Mouse (Mus musculus): ENCODE data around the gene Actr10. TPM values are rescaled to one million over a fixed set of nuclear protein-coding genes. Genes with fewer than 3 reads are reported as not detected.

The Actr10 gene
- total RNA-seq (2023; ENCODE audit: inconsistent age) = 99.9 to 123 TPM (median 102 TPM) in 4 replicates

GRCm38 (mm10) chr12:70937571-70938384 is at the start of gene Actr10:
TSS of gene Actr10 (plus strand) at chr12:70937857.

DNA sequence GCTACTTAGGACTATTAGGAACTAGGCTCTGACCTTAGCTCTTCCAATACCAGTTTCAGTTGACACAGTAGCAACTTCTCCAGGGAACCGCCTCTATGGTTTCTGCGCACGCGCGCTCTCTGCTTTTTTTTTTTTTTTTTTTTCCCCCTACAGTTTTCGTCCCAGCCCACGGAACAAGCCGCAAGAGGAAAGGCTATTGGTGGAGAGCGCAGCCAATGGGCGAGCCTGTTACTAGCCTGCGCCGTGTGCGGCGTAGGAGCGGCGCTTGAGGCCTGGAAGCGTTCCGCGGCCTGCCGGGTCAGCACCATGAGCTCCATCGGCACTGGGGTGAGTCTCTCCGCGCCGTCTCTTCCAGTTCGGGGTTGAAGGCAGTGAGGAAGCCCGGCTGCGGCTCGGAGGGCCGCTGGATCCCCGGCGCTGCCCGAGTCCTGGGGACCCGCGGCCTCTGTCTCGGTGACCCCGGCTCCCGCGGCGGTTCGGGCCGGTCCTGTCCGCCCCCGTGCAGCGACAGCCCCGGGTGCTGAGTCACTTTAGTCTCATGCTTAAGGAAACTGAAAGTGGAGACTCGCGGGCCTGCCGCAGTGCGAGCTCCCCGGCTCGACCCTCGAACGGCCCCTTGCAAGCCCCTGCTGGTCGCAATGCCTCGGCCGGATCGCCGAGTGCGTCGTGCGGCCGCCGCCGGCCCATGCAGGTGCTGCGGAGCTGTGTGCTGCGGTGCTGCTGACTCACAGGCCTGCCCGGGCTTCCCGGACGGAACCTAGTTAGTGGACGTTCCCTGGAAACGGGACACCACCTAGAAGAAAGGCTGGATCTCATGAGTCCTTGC is 37.0 kb downstream of the Actr10 start, which contains the start of gene Psma3:
Gene Psma3 (plus strand): TSS at position 181 of the 826 bp plus-strand sequence.

Other genes with a start within 250 kb of the Actr10 start
- 6.6 to 9.5 TPM (median 7.9 TPM) in 4 replicates for gene Frmd6, start 112.3 kb upstream of the Actr10 start, total RNA-seq (2023; ENCODE audit: inconsistent age)
- 190 to 214 TPM (median 207 TPM) in 4 replicates for gene Psma3, start 36.8 kb downstream of the Actr10 start, total RNA-seq (2023; ENCODE audit: inconsistent age)
- gene Arid4a, start 78.1 kb downstream of the Actr10 start, total RNA-seq (2023; ENCODE audit: inconsistent age) = 66.1 to 72.8 TPM (median 68.9 TPM) in 4 replicates
- not detected in 4 replicates for gene Tomm20l, start 173.6 kb downstream of the Actr10 start, total RNA-seq (2023; ENCODE audit: inconsistent age)
- gene Timm9, start 198.8 kb downstream of the Actr10 start, total RNA-seq (2023; ENCODE audit: inconsistent age) = 24.8 to 30.5 TPM (median 27.7 TPM) in 4 replicates
- 11.2 to 13.0 TPM (median 11.9 TPM) in 4 replicates for gene 2700049A03Rik, start 199.0 kb downstream of the Actr10 start, total RNA-seq (2023; ENCODE audit: inconsistent age)